Mouse (Mus musculus) right cerebral cortex, postnatal 10 days (tissue): Measurements from ENCODE around the gene Atxn1.
A peak's percentile ranks its signal among the peaks of the same experiment; 100 is the strongest.

Experiments
- DNase-seq, 2 experiments: peaks; one replicate each; pipeline ENCODE4 v3.0.0; 2021; ENCODE audit warnings: low spot score in 2 of 2

Atxn1 gene

DNA sequence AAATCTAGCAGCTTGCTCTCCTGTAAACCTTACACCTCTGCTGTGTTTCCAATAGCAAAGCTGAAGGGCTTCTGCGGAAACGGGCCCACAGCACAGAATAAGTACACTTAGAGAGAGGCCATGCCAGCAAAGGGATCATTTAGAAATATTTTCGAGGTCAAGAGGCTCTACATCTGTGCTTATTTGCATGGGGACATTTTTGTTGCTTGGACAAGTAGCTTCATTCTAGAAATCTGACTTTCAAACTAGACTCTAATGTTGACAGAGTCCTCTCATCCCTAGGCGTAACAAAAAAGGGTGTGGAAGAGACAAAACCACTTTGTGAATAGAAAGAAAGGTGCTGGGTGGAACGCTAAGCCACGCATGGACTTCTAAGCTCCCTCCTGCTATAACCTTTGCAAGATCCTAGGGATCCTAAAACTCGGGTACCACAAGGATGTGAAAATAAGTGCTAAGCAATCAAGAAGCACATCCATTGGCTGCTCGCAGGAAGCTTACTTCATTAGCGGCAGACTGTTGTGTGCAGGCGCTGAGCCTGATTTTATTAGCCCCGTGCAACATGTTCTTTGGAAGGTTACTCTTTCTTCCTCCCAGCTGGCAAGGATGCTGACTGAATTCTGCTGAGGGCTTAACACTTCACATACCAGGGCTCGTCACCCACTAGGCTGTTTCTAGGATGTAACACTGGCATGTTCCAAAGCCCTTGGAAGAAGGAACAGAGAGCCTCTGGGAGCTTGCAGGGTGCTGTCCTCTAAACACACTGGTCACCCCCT lies 334.1 kb downstream of the Atxn1 start:
- no peak for DNase-seq

DNA sequence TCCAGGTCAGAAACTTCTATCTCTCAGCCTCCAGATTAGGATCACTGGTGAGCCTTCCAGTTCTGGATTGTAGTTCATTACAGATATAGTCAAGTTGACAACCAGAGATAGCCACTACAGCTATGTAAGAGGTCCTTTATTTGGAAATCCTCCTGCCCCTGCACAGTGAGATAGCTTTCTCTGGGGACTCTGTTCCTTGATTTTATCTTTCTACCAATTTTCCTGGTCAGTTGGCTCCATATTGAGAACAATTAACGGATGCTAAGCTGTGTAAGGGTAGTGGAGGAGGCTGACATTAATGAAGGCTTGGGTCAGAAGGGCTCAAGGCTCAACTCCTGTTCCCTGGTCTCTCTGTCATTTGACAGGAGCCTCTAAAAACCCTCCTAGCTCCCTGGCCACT lies 335.1 kb downstream of the Atxn1 start:
- DNase-seq: no peak

DNA sequence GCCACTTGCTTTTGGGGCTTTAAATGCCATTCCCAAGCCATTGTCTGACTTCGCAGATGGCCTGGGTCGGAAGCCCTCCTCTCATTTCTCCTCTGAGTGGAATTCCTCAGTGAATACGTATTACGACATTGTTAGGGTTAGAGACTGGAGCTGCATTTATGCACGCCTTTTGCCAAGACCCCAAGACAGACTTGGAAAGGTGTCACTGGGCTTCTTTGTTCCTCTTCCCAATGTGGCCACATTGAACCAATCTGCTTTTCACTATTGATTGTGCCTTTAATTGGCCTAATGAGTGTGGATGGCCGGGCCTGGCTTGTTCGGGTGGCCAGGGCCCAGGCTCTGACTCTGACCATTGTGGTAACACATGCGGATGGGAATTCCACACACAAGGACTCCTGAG lies 336.5 kb downstream of the Atxn1 start:
- no peak for DNase-seq

DNA sequence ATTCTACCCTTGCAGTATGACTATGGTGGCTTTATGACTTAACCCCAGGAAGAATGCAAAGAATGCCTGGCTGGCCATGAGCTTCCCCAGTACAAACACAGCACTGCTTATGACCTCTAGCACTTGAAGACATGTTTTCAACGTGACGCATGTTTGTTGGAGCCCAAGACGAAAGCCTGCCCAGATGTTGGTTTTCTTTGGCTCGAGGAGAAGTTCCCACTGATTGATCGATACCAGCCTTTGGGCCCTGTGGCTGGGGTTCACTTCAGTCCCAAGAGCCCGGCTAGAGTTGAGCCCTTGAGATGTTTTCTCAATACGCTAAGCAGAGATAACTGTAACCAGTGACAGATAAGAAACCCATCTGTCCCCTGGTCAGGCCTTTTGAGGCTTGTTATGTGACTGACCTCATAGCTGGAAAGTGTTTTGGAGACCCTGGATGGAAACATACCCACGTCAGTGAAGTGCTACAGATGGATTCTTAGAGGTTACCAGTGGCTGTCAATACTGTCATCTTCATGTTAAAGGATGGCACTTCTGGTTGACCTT lies 337.5 kb downstream of the Atxn1 start:
- DNase-seq: no peak

DNA sequence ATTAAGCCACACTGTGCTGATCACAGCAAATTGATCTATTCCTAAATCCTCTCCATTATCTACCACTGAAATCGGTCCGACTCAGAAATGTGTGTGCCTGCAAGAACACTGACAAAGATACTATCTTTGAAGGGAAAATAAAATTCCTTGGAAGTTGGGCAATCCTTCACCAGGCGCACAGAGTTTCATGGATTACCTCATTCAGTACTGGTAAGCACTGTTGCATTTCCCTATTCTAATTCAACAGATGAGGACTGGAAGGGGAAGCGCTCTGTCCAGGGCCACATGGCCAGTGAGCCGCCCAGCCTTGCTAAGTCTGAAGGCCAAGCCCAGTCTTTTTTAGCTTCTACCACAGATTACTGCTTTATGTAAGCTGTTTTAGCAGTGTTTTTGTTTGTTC lies 339.1 kb downstream of the Atxn1 start:
- no peak for DNase-seq

DNA sequence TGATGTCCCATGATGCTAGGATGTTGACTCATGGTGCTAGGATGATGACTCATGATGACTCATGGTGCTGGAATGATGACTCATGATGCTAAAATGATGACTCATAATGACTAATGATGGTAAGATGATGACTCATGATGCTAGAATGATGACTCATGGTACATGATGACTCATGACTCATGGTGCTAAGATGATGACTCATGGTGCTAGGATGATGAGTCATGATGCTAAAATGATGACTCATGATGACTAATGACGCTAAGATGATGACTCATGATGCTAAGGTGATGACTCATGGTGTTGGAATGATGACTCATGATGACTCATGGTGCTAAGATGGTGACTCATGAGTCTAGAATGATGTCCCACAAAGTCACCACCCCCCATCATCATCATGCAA lies 341.0 kb downstream of the Atxn1 start:
- no peak for DNase-seq

DNA sequence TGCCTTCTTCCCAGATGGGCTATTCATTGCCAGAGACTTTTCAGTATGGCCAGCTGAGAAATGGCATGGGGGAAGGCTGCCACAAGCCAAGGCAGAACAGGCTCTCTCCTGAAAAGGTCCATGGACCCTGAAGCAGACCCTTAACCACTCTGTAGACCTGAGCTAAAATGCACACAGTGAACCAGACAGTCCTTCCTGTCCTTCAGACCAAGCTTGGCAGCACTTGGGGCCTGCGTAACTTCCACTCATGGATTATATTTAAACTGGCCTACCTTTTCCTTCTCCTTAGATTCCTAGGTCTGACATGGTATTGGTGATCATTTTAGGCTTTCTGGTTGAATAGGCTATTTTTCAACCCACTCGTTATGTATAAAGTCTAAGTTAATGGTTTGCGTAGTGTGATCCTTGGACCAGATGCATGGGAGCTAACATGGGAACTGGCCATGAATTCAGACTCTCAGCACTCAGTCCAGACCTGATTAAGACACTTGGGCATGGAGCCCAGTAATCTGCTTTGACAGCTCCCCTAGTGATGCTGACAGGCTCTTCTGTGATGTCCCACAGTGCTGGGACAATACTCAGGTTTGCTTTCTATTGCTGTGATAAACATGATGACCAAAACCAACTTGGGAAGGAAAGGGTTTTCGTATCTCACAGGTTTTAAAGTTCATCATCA lies 341.8 kb downstream of the Atxn1 start:
- DNase-seq: no peak

DNA sequence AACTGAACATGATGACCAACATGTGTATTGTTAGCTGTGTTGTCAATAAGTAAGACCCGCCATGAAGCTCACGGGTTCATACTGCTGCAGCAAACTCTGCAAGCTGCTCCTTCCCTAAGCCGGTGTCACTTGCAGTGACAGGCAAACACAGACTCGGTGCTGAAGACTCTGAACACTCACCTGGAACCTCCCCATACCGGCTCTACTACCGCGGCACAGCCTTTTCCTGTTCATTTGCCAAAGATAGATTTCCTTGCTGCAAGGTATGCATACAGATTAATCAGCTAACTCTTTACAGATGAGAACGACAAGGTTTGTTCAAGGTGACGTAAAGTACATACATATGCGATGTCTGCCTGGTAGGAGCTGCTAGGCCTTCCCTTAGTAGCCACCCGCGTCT lies 344.1 kb downstream of the Atxn1 start:
- DNase-seq: no peak

DNA sequence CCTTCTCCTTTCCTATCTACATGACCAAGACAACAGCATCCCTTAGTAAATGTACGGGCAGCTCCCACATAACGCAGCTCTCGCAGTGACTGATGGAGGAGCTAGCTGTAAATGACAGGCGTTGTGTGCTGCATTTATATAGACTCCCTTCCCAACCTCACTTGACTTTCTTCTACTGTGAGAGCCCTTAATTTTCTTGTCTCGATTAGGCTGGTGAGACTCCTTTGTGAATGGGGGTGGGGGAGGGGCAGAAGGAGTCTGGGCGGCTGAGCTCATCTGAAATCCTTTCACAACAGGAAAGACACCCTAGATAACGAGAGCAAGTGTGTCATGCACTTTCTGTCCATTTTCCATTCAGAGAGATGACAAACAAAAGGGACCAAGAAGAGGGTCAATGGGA lies 344.5 kb downstream of the Atxn1 start:
- no peak for DNase-seq

DNA sequence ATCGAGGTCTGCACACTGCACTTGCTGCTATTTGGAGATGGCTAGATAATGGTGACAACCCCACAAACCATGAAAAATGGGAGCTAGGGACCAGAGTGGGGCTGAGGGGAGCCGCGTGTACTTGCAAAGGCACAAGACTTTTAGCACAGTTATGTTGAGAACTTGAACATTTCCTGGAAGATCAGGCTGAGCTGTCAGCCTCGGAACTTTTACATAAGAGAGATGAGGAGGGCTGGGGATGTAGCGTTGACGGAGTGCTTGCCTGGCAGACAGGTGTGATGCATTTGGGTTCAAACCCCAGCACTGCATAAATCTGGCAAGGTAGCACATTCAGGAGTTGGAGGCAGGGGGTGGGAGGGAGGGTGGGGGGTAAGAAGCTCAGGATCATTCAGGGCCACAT lies 346.8 kb downstream of the Atxn1 start:
- DNase-seq: no peak

DNA sequence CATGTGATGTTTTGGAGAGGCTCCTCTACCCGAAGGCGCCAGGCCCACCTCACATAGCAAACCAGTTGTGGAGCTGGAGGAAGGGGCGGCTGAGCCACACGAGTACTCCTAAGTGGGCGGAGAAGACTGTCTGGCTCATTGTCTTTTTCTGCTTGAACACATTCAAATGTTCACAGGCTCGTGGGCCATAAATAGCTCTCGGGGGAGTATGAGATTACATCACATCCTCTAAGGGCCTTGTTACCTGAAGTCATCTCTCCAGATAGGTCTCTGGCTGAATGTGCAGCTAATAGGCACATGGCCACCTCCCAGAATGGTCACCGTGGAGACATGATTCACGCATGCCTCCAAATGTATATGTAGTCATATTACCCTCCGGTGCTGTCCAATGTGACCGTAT lies 350.0 kb downstream of the Atxn1 start:
- DNase-seq: peak; percentile 62 to 80

DNA sequence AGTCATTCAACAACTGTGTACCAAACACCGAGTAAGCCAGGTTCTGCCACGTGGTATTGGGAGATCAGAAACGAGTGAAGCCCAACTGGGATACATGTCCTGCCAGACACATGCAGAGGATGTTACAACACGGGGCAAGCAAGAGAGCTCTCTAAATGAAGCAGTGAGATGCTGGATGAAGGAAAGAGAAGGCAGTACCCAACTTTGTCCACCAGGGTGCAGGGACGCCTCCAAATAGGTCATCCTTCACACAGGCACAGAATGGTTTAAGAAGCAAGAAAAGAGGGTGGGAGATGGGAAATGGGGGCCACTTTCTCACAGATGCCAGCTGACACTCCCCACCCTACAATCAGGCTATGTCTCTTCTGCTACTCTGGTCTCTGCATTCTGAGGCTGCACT lies 351.5 kb downstream of the Atxn1 start:
- peak; percentile 64 to 75 for DNase-seq

DNA sequence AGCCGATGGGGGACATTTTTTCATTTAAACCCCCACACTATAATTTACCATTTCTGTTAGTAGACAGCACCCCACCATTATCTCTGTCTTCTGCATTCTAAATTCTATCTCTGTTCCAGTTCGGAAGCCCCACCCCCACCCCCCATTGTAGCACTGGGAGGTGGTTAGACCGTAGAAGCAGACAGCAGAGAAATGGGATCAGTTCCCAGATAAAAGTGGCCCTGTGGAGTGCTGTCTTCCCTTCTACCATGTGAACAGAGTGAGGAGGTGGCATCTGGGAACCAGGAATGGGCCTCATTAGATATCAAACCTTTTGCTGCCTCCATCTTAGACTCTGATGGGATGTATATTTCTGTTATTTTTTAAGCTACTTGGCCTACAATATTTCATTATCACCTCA lies 353.3 kb downstream of the Atxn1 start:
- no peak for DNase-seq

DNA sequence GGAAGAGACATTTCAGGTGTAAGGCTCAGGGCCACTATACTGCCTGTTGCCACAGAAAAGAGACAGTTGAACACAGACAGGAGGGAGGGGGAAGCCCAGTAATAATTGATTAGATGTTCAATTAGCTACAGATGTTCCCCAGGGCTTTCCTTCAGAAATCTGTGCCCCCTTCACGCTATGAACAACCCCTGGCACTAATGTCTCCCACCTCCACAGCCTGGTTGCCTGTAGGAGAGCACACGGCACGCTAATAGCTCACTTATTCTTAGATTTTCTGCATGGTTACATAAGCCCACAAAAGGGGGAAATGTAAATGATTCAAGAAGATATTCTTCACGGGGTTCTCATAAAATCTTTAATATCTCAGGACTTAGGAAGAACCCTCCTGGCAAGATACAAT lies 355.3 kb downstream of the Atxn1 start:
- DNase-seq: no peak

DNA sequence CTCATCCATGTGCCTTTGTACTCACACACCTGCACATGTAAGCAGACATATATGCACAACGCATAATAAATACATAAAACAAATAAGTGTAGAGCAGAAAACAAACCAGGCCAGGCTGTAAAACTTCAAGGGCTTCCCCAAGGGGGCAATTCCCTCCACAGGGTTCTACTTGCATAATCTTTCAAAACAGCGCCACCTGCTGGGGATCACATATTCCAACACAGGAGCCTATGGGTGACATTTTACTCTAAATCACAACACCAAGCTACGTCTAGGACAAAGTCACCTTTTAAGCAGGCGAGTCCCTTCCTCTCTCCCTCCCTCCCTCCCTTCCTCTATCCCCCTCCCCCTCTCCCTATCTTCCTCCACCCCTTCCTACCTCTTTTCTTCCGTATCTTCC lies 356.2 kb downstream of the Atxn1 start:
- no peak for DNase-seq

DNA sequence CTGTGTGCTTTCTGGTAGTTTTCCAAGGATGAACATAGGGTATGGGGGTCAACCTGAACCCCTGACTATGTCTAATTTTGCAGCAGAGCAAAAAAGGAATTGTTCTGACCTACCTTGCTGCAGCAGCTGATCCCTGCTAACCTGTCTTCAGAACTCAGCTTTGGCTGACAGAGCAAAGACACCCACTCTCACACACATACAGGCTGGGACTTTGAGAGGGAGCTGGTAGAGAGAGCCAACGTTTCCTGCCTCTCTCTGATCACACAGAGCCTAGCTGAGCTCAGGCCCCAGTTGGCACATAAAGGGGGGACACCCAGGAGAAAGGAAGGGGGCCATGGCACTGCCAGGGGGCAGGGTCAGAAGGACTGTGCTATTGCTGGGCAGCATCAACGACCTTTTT lies 356.9 kb downstream of the Atxn1 start:
- DNase-seq: no peak

DNA sequence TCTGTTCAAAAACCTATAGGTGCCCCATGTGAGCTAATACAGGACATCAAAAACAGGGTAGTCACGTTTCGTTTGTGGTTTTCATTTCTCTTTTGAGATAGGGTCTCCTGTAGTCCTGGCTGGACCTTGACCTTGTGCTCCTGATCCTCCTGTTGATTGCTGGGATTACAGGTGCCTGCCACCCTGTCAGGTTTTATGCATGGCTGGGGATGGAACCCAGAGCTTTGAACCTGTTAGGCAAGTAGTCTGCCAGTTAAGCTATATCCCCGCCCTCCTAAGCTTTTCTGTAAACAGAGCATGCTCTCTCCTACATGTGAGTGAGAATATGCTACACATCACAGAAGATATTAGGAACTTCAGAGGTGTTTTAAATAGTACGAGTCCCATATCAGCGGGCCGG lies 361.2 kb downstream of the Atxn1 start:
- no peak for DNase-seq

DNA sequence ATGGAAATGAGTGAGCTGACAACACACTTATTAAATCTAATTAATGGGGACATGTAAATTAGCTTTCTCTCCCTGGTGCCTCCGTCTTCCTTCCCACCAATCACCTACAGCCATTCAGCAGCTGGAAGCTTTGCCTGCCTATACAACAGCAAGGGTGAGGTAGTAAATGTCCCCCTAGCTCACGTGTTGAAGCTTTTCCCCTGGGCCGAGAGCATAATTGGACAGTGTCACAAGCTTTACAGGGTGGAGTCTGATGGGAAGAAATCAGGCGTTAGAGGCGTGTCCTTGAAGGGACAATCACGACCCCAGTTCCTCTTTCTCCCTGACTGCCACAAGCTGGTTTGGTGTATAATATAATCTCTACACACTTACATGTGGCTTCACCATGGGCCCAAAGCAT lies 364.4 kb downstream of the Atxn1 start:
- DNase-seq: no peak

DNA sequence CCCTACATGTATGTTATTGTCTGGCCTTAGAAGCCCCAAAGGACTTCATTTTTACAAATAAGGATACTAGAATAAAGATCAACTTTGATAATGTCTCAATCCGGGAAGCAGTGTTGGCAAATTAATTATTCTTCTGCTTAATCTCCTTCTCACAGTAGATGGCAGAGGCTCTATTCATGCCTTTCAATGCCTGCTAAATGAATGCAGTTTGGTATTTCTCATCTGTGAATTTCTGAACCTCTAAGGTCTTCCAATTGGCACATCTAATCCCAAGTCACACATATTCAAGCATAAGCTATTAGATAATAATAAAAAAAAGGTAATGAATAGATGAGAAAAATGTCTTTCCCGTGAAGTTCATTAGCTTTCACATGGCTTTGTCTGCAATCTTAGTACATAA lies 365.0 kb downstream of the Atxn1 start:
- no peak for DNase-seq

DNA sequence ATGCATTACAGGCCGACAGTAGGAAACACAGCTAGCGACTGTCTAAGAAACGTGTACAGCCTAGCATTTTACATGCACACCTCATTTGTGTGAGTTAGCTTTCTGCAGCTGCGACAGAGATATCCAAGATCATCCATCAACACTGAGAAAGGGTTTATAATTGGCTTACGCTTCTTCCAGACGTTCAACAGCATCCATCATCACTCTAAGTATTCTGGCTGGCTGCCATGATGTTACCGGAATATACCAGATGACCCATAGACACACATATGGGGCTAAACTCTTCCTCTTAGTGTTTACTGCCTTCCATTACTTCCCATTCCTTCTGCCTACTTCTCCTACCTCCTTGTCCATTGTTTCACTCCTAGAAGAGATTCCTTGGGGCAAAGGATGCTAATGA lies 369.4 kb downstream of the Atxn1 start:
- no peak for DNase-seq

DNA sequence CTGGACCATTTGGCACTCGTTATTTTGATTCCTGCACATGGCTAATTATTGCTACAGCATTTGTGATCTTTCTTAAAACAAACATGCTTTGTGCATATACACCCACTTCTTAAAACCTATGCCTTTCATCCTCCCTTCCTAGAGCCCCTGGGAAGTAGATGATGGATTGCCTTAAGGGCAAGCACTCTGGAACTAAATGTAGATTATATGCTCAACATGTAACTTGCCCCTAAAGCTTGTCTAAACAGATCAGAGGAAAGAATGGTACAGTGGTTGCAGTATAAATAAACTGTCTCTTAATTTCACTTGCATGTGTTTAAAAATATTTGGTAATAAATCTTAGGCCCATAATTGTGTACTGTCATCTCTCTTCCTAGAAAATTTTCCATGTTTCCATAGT lies 370.9 kb downstream of the Atxn1 start:
- DNase-seq: no peak

DNA sequence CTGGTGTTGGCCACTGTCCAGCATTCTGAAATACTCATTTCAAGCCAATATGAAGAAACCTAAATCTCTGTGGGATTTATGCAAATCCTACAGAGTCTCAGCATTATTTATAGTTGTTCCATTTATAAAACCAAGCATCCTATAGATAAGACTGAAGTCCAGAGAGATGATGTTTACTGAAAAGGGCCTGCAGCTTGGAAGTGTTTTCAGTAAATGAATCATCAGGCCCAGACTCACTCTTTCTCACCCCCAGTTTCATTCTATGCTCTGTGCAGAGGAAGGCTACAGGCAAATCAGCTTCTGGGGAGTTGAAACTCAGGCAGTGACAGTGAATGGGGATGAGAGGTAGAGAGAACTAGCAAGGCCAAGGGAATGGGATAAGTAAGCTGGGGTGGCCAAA lies 373.9 kb downstream of the Atxn1 start:
- no peak for DNase-seq

DNA sequence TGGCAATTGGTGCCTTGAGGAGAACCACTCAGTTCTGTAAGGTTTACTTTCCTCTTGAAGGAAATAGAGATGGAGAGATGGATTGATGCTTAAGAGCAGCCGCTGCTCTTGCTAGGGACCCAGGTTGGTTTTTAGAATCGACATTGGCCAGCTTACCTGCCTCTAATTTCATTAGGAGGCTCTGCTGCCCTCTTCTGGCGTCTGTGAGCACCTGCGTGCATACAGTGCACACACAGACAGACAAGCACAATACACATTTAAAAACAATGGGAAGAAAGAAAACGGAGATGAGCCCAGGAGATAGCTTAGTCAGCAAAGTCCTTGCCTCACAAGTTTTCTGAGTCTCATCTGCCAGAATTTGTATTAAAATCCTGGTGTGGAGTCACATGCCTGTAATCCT lies 381.7 kb downstream of the Atxn1 start:
- DNase-seq: peak in 1 of 2 experiments; percentile 39
